Mouse (Mus musculus): ENCODE measurements around the gene Fhl2. TPM values are rescaled to one million over a fixed set of nuclear protein-coding genes. Genes with fewer than 3 reads are reported as not detected.

The Fhl2 gene
- total RNA-seq, 1 experiment from 2014 or later, result not detected

GRCm38 (mm10) chr1:43091306-43092055 is 105.3 kb downstream of the Fhl2 start:
- peak; percentile 26 to 47; a peak in 3 of 4 replicates for ATAC-seq (replicated peaks in 1 of 2; ENCODE audit: insufficient read depth in 1 of 2, low FRiP score in 2 of 2, low TSS enrichment in 1 of 2, low read depth in 1 of 2, poor library complexity in 2 of 2, severe bottlenecking in 2 of 2)

DNA sequence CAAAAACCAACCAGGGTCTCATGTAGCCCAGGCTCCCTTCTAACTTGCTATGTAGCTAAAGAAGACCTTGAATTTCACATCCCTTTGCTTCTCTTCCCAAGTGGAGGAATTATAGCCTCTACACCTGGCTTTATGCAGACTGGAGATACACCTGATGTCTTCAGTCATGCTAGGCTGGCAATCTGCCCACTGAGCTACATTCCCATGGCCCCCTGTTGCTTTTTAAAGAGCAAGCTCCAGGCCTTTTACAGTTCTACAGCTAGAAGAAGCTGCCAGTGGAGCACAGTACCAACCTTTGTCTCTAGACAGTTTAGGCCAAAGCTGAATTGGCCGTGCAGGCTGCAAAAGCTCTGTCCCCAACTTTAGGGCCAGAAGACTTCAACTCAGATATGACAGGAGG is 106.4 kb downstream of the Fhl2 start:
- no peak for ATAC-seq (replicated peaks in 1 of 2; ENCODE audit: insufficient read depth in 1 of 2, low FRiP score in 2 of 2, low TSS enrichment in 1 of 2, low read depth in 1 of 2, poor library complexity in 2 of 2, severe bottlenecking in 2 of 2)

GRCm38 (mm10) chr1:43082946-43083345 is 113.8 kb downstream of the Fhl2 start:
- no peak for ATAC-seq (replicated peaks in 1 of 2; ENCODE audit: insufficient read depth in 1 of 2, low FRiP score in 2 of 2, low TSS enrichment in 1 of 2, low read depth in 1 of 2, poor library complexity in 2 of 2, severe bottlenecking in 2 of 2)

DNA sequence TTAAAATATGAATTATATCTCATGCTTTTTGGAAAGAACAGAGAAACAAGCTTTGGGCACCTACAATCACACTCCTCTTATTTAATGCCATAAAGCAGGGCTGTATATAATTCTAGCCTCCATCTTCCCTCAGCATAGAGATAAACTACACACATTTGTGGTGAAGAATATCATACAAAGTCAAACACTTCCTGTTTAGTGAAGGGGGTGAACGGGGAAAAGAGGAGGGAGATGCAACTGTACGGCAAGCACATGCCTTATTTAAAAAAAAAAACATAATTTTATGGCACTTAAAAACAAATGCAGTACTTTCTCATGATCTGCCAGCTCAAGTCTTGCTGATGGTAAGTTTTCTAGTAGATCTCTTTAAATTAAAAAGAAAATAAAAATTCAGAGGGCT is 118.7 kb downstream of the Fhl2 start:
- ATAC-seq (replicated peaks in 1 of 2; ENCODE audit: insufficient read depth in 1 of 2, low FRiP score in 2 of 2, low TSS enrichment in 1 of 2, low read depth in 1 of 2, poor library complexity in 2 of 2, severe bottlenecking in 2 of 2), result no peak

DNA sequence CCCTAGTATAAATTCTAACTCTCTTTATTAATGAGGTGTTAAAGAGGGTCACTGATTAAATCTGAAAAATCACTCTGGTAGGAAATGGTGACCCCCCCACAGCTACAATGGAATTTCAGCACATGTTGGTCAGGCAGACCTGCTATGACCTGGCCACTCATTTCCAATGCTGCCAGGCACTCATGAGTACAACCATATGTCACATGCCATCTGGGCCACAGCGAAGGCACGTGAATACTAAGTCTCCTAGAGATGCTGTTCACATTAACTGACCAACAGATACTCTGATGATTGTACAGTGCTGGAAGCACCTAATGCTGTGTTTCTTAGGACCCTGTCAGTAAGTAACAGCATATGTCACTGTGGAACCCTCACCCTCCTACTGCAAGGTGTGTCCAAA is 122.0 kb downstream of the Fhl2 start:
- no peak for ATAC-seq (replicated peaks in 1 of 2; ENCODE audit: insufficient read depth in 1 of 2, low FRiP score in 2 of 2, low TSS enrichment in 1 of 2, low read depth in 1 of 2, poor library complexity in 2 of 2, severe bottlenecking in 2 of 2)

Other genes starting within 250 kb of the Fhl2 start
- gene Gpr45, start 244.1 kb downstream of the Fhl2 start, total RNA-seq (2017), result 3.4 and 10.0 TPM in 2 replicates
- gene Tgfbrap1, start 98.3 kb downstream of the Fhl2 start, total RNA-seq (2017), result 12.6 and 12.7 TPM in 2 replicates
- gene AI597479, start 98.3 kb downstream of the Fhl2 start, total RNA-seq (2017), result 24.2 and 27.1 TPM in 2 replicates
- gene Nck2, start 247.6 kb upstream of the Fhl2 start, total RNA-seq (2017), result 14.6 and 15.9 TPM in 2 replicates